Mouse (Mus musculus) urinary bladder, adult 18-20 months (tissue): ENCODE data around the gene Trf.

Experiments used
- DNase-seq, 2 experiments: peaks; one replicate each; pipeline ENCODE4 v3.0.0; 2022; ENCODE audit warnings: low spot score in 2 of 2, mixed read lengths in 2 of 2

The Trf gene

DNA sequence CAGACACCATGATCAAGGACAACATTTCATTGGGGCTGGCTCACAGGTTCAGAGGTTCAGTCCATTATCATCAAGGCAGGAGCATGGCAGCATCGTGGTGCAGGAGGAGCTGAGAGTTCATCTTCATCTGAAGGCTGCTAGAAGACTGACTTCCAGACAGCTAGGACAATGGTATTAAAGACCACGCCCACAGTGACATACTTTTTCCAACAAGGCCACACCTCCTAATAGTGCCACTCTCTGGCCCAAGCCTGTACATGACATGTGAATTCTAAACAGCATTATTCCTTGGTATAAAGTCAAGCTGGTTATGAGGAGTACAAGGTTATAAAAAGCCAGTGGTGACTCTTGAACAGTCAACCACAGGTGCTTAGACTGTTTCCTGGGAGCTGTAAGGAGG lies 75.7 kb downstream of the Trf start:
- DNase-seq, result no peak
